Mouse (Mus musculus) cerebellum, adult 9-11 months (tissue): ENCODE results near the gene Rnf212b.

Experiments
- DNase-seq: peaks from one replicate; pipeline ENCODE4 v3.0.0; 2022

Rnf212b gene

GRCm38 (mm10) chr14:54799686-54800085 is 14.3 kb upstream of the Rnf212b start:
- no peak for DNase-seq

DNA sequence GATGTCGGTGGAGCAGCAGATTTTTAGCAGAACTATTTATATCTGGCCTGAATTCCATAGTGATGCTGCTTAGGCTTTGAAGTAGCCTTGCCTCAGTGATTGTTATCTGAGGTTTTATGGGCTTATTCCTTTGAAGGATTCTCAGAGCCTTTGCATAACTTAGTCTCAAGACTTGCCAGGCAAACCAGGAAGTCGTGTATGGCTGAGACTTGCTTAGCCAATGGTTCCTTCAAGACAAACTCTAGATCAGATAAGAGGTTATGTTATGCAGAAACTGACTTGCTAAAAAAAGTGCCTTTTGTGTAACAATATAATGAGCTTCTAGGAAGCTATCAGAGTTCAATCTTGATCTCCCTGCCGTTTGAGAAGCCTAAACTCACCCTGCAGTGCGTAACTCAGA is 11.5 kb upstream of the Rnf212b start:
- no peak for DNase-seq

DNA sequence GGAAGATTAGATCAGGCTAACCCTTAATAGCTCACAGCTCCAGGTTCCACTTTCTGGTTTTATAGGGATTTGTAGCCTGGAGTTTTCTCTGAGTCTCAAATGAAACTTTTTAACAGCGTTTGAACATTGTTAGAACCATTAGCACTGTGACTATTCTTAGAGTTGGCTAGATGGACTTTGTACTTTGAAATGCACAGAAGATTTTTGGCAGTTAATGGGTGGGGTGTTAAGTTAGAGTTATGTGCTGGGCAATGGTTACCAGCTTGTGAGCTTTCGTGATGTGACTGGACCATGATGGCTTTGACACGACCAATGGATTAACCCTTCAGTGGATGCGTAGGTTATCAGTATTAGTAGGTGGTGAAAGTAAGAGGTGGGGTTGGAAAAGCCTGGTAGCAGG is 7.8 kb upstream of the Rnf212b start:
- DNase-seq = no peak

GRCm38 (mm10) chr14:54808718-54809667 is 4.9 kb upstream of the Rnf212b start:
- DNase-seq = no peak

GRCm38 (mm10) chr14:54809668-54810033 is 4.3 kb upstream of the Rnf212b start:
- no peak for DNase-seq

GRCm38 (mm10) chr14:54815737-54816136 is 1.8 kb downstream of the Rnf212b start:
- no peak for DNase-seq

DNA sequence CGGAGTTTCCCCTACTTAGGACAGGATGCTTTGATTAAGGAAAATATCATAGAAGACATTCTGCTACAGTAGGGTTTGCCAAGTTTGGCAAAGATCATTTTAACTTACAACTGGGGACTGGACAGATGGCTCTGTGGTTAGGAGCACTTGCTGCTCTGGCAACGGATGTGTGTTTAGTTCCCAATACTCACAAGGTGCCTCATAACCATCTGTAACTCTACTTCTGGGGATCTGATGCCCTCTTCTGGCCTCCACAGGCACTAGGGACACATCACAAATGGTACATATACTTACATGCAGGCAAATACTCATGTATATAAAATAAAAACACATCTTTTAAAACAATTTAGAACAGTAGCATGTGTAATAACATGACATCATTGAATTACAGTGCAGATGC is 3.9 kb downstream of the Rnf212b start:
- peak; percentile 64 for DNase-seq

DNA sequence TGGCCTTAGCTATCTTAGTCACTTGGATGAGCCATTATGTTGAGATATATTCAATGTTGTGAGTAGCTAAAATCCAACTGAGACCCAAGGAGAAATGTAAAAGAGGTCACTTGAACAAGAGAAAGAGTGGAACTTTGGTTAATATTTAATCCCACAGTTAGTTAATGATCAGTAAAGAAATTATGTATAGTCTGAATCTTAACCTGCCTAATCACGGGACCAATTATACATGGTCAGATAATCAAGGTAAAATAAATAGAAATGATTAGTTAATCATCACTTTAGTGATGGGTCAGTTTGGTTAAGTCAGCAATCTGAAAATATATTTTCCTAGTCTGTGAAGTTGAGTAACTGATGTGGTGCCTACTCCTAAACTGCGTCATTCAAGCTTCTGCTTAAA is 8.4 kb downstream of the Rnf212b start:
- DNase-seq = no peak

DNA sequence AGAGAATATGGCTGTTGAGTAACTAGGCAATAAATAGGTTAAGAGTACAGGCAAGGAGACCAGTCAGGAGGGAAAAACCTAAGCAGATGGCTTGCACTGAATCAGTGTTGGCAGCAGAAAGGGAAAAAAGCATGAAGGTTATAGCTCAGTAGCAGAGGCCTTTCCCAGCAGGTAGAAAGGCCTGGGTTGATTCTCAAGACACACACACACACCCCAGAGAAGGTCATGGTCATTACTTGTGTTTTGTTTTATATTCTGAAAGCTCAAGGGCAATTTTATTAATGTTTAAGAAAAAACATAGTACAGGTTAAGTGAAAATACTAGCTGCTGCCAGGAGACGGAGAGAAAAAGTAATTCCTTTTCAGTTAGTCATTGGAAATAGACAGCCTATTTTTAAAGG is 9.8 kb downstream of the Rnf212b start:
- DNase-seq = peak; percentile 43

- peak; percentile 32 for DNase-seq
These were observed 29.5 kb downstream of the Rnf212b start for GRCm38 (mm10) chr14:54843461-54843860.

DNA sequence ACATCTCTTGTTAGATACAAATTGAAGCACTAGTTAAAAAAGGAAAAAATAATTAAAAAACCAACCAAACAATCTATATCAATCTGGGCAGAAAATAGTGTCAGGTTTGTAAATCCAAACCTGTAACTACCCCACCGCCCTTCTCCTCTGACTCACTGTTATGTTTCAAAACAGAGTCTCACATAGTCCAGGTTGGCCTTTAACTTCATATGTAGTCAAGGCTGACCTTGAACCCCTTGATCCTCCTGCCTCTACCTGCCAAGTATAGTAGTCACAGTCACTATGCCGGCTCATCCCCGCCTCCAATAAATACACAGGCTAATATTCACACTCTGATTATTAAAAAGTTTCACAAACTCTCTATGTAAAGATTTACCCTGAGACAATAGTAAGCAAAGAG is 41.8 kb downstream of the Rnf212b start:
- DNase-seq = no peak

- no peak for DNase-seq
These were observed 42.8 kb downstream of the Rnf212b start for GRCm38 (mm10) chr14:54856703-54857102.

GRCm38 (mm10) chr14:54857891-54858290 is 44.0 kb downstream of the Rnf212b start:
- peak; percentile 84 for DNase-seq

GRCm38 (mm10) chr14:54860511-54860910 is 46.6 kb downstream of the Rnf212b start:
- no peak for DNase-seq

DNA sequence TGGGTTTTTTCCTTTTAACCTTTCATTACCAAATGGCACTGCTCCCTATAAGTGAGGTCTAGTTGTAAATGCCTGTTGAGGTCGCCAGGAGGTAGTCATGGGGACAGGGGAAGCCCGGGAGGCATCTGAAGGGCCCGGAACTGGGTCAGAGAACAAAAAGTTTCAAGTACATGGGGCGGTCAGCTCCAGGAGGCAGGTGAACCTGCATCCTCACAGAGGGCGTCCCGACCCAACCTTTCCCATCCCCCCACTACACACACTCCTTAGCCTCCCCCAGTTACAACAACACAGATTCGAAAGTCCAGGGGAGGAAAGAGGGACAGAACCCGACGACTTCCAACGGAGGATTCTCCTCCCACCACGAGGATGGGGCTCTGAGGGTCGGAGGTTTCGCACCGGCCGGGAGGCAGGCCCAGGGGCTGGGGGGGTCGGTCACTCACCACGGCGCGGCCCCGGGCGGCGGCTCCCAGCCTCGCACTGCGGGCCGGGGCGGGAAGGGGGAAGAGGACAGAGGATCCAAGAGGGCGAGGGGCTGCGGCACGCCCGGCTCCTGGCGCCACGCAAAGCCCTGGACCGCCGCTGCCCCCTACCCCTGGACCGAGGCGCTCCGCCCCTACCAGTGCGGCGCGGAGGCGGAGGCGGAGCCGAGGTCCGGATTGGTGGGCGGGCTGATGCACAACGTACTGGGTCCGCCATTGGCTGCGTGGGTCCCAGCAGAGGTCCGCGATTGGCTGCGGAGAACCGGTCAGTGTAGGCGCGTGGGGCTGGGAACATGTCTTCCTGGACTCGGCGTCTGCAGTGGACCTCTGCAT is 49.8 kb downstream of the Rnf212b start:
- peak; percentile 92 for DNase-seq

GRCm38 (mm10) chr14:54864313-54865036 is 50.5 kb downstream of the Rnf212b start:
- DNase-seq = no peak

DNA sequence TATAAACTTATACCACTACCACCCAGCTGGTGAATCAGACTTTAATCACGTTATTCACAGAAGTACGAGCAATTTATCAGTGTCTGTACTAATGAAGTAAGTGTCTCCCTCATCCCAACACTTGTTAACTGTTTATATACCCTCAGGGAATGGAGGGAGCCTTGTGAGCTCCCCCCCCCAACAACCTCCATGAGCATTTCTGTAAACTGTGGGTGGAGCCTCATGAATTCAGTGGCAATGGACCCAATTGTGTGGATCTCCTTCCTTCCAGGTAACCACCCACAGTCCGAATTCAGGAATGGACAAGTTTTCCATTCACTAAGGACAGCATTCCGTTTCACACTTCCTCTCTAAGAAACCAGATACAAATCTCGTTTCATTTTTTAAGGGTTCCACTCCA is 51.7 kb downstream of the Rnf212b start:
- no peak for DNase-seq

DNA sequence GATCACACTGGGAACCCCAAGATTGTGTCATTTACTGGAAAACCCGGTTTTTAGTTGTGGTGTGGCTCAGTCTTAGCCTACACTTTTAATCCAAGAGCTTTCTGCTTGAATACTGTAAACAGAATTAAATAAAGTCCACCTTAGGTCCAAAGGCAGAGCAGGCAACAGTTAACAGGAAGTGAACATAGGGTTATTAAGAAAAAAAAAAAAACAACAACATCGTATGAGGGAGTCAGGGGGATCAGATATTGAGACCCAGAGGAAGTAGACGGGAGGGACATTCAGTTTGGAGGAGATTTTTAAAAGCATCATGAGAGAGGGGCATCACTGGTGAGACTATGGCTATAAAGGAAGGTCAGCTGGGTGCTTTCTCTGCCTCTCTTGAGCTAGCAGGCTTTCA is 52.3 kb downstream of the Rnf212b start:
- no peak for DNase-seq

GRCm38 (mm10) chr14:54866936-54867335 is 53.0 kb downstream of the Rnf212b start:
- no peak for DNase-seq

DNA sequence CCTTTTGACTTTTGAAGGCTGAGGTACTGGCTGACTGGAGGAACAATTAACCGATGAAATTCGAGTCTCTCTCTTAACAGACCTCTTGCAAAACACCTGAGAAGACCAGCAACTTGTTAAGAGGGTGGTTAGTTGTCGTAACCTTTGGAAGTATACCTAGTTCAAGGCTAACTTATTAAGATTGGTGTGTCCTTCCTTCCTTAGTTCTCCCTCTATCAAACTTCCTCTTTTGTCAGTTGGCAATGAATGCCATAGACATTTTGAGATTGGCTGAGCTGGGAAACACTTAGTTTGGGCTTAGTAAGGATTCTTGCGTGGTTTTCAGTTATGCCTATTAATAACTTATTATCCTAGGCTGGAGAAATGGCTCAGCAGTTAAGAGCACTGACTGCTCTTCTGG is 54.1 kb downstream of the Rnf212b start:
- DNase-seq = no peak

DNA sequence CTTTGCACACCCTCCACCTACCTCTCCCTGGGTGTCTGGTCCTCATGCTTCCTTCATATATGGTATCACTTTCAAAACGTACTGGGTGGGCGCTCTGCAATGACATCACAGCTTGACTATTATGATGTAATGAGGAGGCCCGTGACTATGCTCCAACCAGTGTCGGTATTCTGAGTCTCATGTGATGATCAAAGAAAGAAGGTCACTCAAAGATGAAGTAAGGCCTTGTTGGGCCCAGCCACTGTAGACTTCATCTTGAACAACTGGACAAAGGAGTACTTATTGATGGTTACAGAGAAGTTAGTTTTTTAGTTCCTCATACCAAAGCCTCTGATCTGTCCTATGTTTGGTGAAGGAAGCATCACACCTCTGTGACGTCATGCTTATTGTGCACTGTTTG is 56.9 kb downstream of the Rnf212b start, which contains the start of gene Homez:
Gene Homez, minus strand, starts transcription at position 101 of the 400 bp plus-strand sequence.
- DNase-seq = no peak

- no peak for DNase-seq
These were observed 60.2 kb downstream of the Rnf212b start for GRCm38 (mm10) chr14:54874165-54874564.

DNA sequence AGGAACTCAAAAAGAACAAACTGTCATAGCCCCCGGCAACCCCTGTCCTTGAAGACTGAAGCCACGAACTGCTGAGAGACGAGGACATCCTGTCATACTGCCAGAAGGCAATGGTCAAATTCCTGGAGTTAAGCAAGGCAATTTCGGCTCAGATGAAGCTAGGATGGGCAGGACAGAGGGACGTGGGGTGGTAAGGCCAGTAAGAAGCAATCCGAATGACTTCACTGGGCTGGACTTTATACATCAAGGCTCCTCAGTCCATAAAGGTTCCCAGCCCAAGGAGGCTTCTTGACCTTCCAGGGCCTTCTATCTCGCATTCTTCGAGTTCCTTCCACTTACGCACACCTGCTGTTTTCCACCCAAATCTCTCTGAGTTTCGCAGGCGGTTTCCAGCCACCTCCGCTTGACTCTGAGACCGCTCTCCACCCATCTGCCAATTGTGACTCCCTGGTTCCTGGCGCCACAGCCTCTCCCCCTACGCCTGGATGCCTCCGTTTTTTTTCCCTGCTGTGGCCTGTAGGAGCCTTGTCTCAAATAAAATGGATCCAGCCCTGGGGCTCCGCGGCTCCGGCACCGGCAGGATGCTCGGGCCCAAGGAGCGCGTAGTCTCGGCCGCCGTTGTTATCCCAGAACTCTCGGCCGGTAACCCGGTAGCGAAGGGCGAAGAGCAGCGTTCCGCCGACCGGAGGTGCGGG is 62.0 kb downstream of the Rnf212b start:
- no peak for DNase-seq
